Mouse (Mus musculus) G1E (cell line): ENCODE results near the gene Fbxw11.

Source experiments
- CTCF ChIP-seq: IDR thresholded peaks from 2 replicates; pipeline ENCODE4 v1.5.1; 2012; ENCODE audit warnings: low read depth, low read length, inconsistent platforms, mixed read lengths
- GATA1 ChIP-seq: IDR thresholded peaks from 2 replicates; pipeline ENCODE4 v1.6.1; 2012; ENCODE audit warnings: borderline replicate concordance, low read length, inconsistent platforms, mixed read lengths
- GATA2 ChIP-seq: IDR thresholded peaks from 2 replicates; pipeline ENCODE4 v1.6.1; 2012; ENCODE audit warnings: low read depth, low read length, inconsistent platforms, borderline replicate concordance
- POLR2AphosphoS5 ChIP-seq: IDR thresholded peaks from 2 replicates; pipeline ENCODE4 v1.6.1; 2012; ENCODE audit warnings: low read depth, low read length, inconsistent platforms; ENCODE audit not compliant: insufficient replicate concordance
- TAL1 ChIP-seq: conservative IDR thresholded peaks from 2 replicates; pipeline ENCODE4 v1.6.1; 2012; ENCODE audit warnings: low read depth, low read length, inconsistent platforms, mixed read lengths

DNA sequence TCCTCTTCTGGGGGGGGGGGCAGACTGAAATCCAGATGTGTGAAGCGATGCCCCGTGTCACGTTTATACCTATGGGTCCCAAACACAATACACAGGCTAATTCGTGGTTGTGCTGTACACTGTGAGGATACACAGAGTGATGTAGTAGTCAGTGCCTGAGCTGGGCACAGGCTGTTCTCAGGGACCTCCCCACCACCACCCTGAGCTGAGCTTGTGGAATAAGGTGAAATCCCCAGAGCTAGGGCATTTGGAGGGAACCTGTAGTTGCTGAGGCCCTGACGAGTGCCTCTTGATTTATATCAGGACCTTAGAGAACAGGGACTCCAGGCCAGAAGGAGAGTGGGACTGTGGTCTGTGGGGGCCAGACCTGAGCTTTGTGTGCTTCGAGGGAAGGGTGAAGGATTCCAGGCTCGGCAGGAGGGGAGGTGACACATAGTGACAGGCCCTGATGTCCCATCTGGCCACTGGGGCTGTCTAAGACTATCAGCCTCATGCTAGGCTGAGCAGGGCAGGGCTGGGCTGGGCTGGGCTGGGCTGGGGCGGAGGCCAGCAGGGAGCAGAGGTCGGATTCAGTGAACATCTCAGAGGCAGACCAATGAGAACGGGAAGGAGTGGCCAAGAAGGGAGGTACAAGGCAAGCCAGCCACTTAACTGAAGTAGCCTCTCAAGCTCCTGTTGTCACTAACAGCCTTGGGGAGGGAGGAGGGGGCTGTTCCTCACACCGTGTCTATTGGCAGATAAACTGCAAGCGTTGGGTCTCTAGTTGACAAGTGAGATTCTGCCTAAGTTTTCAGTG is 40.8 kb upstream of the Fbxw11 start:
- TF ChIP-seq CTCF = no peak
- TF ChIP-seq GATA1 = no peak
- no peak for TF ChIP-seq POLR2AphosphoS5
- TF ChIP-seq TAL1 = no peak
- TF ChIP-seq GATA2 = no peak
